Mouse (Mus musculus) kidney, embryonic 16.5 days (tissue): ENCODE results near the gene Med13l. TPM values are rescaled to one million over a fixed set of nuclear protein-coding genes. Genes with fewer than 3 reads are reported as not detected.

Experiments used
- ATAC-seq: fragments of 200-750 bp; cut with Nextera tagmentation; 2 replicates; pipeline ENCODE4 v1.8.0; 2017; ENCODE audit warnings: moderate TSS enrichment; ENCODE audit not compliant: low FRiP score, low TSS enrichment
- H3K27ac ChIP-seq: fragments of 300-500 bp; sonication (generic); 2 replicates; pipeline ENCODE4 v1.5.1; 2014; ENCODE audit warnings: low read length
- H3K27me3 ChIP-seq: fragments of 300-500 bp; sonication (generic); 2 replicates; pipeline ENCODE4 v1.6.1; 2014; ENCODE audit warnings: low read length, control low read depth, mixed read lengths; ENCODE audit not compliant: insufficient read depth
- H3K36me3 ChIP-seq: fragments of 300-500 bp; sonication (generic); 2 replicates; pipeline ENCODE4 v1.6.1; 2014; ENCODE audit warnings: low read length, control low read depth, mixed read lengths; ENCODE audit not compliant: insufficient read depth
- H3K4me1 ChIP-seq: fragments of 300-500 bp; sonication (generic); 2 replicates; pipeline ENCODE4 v1.6.1; 2014; ENCODE audit warnings: low read length, control low read depth, mixed read lengths; ENCODE audit not compliant: insufficient read depth
- H3K4me2 ChIP-seq: fragments of 300-500 bp; sonication (generic); replicated peaks from 2 replicates; pipeline ENCODE4 v1.6.1; 2014; ENCODE audit warnings: low read depth, low read length
- H3K4me3 ChIP-seq: fragments of 300-500 bp; sonication (generic); 2 replicates; pipeline ENCODE4 v1.5.1; 2014; ENCODE audit warnings: mild to moderate bottlenecking, low read length
- H3K9ac ChIP-seq: fragments of 300-500 bp; sonication (generic); replicated peaks from 2 replicates; pipeline ENCODE4 v1.6.1; 2014; ENCODE audit warnings: low read length
- H3K9me3 ChIP-seq: fragments of 300-500 bp; sonication (generic); 2 replicates; pipeline ENCODE4 v1.6.1; 2016; ENCODE audit warnings: low read length, control low read depth
- WGBS: fragments of 180-500 bp; shearing (Covaris S2); extraction: QIAGEN DNeasy Blood & Tissue Kit; methylation state at CpG from one replicate; pipeline ENCODE4 v1.1.7; 2014; 5-methylcytosine and 5-hydroxymethylcytosine counted together
- polyA plus RNA-seq: library from polyadenylated mRNA; unstranded; fragments of >200 nt; fragmentation: Nextera tagmentation; extraction: Ambion mirVana; gene quantifications from 2 replicates; pipeline ENCODE4 v1.2.1, GENCODE M21; 2015

Gene Med13l
- polyA plus RNA-seq, 1 experiment from 2014 or later, result 8.2 TPM

DNA sequence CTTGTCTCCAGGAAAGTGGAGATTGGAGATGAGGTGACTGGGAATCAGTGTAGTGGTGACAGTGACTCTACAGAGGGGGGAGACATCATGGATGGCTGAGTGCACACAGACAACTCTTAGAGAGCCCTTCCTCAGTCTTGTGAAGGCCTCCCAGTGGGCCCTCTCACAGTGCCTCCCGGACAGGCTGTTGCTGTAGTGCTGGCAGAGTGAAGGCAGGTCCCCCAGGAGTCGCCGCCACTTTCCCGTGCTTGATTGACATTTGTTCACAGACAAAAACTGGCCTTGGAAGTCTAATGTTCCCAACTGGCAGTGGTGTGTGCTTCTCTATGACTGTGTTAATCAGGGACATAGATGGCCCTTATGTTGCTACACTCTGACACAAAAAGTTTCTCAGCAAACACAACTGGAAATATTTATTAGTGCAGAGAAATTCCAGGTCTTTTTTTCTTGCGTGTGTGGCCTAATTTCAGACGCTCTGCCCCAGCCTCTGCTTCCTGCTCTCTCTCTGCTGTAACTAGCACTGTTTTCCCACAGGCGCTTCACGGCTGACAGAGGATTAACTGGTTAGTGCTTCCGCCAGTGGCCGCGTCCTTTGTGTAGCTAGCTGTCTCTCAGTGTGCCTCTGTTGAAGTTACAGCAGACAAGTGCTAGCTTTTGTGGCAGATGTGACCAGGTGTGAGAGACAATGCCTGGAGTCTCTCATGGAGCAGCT is 75.2 kb downstream of the Med13l start:
- Histone ChIP-seq H3K36me3 (no peaks in the 10 kb centered on the region), H3K4me1 (peaks cover 32% of the 10 kb centered on the region), H3K27ac (peak overlapping the region; percentile 22; the same call in 1 of the 2 replicates), H3K4me2 (no peak overlapping the region), H3K4me3 (no peak overlapping the region), H3K9ac (no peak overlapping the region), H3K9me3 (no peaks in the 10 kb centered on the region), H3K27me3 (no peaks in the 10 kb centered on the region)
- ATAC-seq, result peak; percentile 63; the same call in 1 of the 2 replicates
- 21% methylated on average over 11 of the region's 11 CpGs for WGBS

DNA sequence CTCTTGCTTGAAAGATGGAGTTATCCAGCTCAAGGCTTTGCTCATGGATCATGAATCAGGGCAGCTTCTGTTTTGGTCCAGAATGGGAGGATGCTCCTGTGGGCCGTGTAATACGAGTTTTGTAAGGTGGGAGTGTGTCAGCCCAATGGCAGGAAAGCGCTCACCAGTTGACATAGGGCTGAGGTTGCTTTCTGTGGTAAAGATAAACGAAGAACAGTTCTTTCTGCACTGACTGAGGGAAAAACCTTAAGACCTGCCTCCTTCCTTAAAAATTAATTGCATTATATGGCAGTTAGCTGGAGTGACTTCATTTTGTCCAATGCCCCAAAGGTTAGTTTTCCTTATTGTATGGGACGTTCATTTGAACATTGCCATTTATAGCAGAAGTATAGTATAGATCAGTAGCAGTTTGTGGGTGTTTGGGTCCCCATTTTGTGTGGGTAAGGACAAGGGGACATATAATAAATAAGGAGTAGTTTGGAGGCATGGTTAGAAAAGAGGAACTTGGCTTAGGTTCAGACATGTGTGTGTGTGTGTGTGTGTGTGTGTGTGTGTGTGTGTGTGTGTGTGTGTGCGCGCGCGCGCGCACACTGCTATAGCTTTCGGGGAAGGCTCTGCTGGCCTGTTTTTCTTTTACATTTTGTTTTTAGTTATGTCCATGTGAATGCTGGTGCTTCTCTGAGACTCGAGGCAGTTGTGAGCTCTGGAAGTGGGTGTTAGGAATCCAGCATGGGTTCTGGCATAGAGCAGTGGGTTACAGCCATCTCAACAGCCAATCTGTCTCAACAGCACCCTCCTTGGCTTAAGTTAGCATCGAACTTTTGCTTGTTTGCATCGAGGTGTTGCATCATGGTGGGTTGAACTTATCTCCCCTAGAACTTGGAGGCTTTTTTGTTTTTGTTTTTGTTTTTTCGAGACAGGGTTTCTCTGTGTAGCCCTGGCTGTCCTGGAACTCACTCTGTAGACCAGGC is 76.2 kb downstream of the Med13l start:
- Histone ChIP-seq H3K4me1 (peaks cover 32% of the 10 kb centered on the region), H3K27ac (no peak overlapping the region), H3K4me3 (no peak overlapping the region), H3K36me3 (no peaks in the 10 kb centered on the region), H3K9ac (no peak overlapping the region), H3K27me3 (no peaks in the 10 kb centered on the region), H3K4me2 (no peak overlapping the region), H3K9me3 (no peaks in the 10 kb centered on the region)
- ATAC-seq, result no peak
- WGBS, result 74% methylated on average over 16 of the region's 16 CpGs

DNA sequence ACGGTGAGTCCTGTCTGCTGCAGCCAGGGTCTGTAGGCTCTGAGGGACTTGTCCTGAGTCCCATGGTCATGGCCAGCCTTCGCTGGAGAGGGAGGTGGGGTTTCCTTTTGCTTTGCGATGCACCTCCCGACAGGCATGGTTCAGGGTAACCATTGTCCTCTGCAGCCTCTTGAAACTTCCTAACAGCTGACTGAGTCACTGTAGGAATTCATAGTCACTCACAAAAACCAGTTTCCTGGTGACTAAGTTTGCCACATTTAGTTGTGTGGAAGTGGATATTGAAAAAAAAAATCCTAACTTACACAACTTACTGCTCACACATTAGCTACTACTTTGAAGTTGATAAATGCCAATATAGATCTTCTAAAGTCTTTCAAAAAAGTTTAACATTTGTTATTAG is 77.5 kb downstream of the Med13l start:
- H3K4me2 ChIP-seq, result no peak overlapping the region
- H3K4me3 ChIP-seq, result no peak overlapping the region
- ATAC-seq, result no peak
- no peaks in the 10 kb centered on the region for H3K36me3 ChIP-seq
- no peak overlapping the region for H3K27ac ChIP-seq
- H3K9ac ChIP-seq, result no peak overlapping the region
- WGBS, result 70% methylated on average over 4 of the region's 4 CpGs
- H3K27me3 ChIP-seq, result no peaks in the 10 kb centered on the region
- no peaks in the 10 kb centered on the region for H3K9me3 ChIP-seq
- H3K4me1 ChIP-seq, result peaks cover 37% of the 10 kb centered on the region

- H3K4me2 ChIP-seq, result no peak overlapping the region
- H3K9ac ChIP-seq, result no peak overlapping the region
- no peaks in the 10 kb centered on the region for H3K9me3 ChIP-seq
- H3K27ac ChIP-seq, result no peak overlapping the region
- no peak for ATAC-seq
- no peaks in the 10 kb centered on the region for H3K27me3 ChIP-seq
- no peak overlapping the region for H3K4me3 ChIP-seq
- peaks cover 37% of the 10 kb centered on the region for H3K4me1 ChIP-seq
- 70% methylated on average over 9 of the region's 9 CpGs for WGBS
- no peaks in the 10 kb centered on the region for H3K36me3 ChIP-seq
Measured at GRCm38 (mm10) chr5:118638534-118639109, 78.1 kb downstream of the Med13l start.

DNA sequence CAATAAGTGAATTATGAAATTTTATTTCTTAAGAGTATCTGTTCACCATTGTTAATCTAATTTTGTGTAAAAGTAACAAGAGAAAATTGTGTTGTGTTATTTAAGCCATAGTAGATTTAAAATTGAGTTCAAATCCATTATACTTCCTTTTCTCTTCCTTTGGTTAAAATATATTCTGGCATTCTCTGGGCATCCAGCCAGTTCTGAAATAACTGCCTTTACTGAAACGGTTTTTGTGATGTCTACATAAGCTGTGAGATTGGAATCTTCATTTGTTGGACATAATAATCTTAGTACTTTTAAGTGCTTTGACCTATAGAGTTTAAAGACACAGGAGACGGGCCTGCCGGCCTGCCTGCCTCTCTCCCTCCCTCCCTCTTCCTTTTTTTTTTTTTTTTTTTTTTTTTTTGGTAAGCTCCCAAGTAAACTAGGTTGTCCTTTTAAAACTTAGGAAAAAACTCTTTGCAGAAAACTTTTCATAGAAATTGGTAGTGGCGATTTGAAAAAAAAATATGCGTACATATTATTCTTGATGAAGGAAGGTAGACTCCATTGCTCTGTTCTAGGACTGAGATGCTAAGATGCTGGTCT is 78.7 kb downstream of the Med13l start:
- Histone ChIP-seq H3K4me2 (no peak overlapping the region), H3K9me3 (no peaks in the 10 kb centered on the region), H3K4me3 (no peak overlapping the region), H3K27ac (0 out of 2 replicates have a peak overlapping the region, but pooled peaks have one; percentile 34), H3K4me1 (peaks cover 39% of the 10 kb centered on the region), H3K27me3 (no peaks in the 10 kb centered on the region), H3K9ac (no peak overlapping the region), H3K36me3 (no peaks in the 10 kb centered on the region)
- ATAC-seq, result no peak
- WGBS, result 45% methylated on average over 5 of the region's 5 CpGs

GRCm38 (mm10) chr5:118644041-118644440 is 83.6 kb downstream of the Med13l start:
- 80% methylated on average over 12 of the region's 12 CpGs for WGBS
- H3K9me3 ChIP-seq, result no peaks in the 10 kb centered on the region
- ATAC-seq, result no peak

DNA sequence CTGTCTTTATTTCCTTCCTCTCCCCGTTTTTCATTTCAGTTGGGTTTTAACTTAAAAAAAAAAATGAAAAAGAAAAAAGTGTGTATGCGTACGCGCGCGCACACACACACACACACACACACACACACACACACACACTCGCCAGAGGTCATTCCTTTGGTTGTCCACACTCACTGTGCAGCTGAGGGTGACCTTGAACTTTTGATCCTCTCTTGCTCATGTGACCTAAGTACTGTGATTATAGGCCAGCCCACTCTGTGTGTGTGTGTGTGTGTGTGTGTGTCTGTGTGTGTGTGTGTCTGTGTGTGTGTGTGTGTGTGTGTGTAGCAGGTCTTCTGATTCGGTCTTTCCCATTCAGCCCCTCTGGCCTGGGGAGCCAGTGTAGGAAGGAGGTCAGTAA is 84.0 kb downstream of the Med13l start:
- ATAC-seq, result no peak
- Histone ChIP-seq H3K4me1 (peaks cover 36% of the 10 kb centered on the region), H3K4me2 (no peak overlapping the region), H3K27ac (no peak overlapping the region), H3K9ac (no peak overlapping the region), H3K9me3 (no peaks in the 10 kb centered on the region), H3K4me3 (no peak overlapping the region), H3K36me3 (no peaks in the 10 kb centered on the region), H3K27me3 (no peaks in the 10 kb centered on the region)
- WGBS, result 87% methylated on average over 8 of the region's 8 CpGs

More at GRCm38 (mm10) chr5:118644041-118644440, 83.6 kb downstream of the Med13l start:
- Histone ChIP-seq H3K4me1 (peaks cover 38% of the 10 kb centered on the region), H3K4me2 (no peak overlapping the region), H3K9ac (no peak overlapping the region), H3K4me3 (no peak overlapping the region), H3K36me3 (no peaks in the 10 kb centered on the region), H3K27ac (no peak overlapping the region), H3K27me3 (no peaks in the 10 kb centered on the region)

- peaks cover 36% of the 10 kb centered on the region for H3K4me1 ChIP-seq
- no peak overlapping the region for H3K4me3 ChIP-seq
- H3K27me3 ChIP-seq, result no peaks in the 10 kb centered on the region
- H3K4me2 ChIP-seq, result no peak overlapping the region
- H3K9ac ChIP-seq, result no peak overlapping the region
- WGBS, result 61% methylated on average over 10 of the region's 10 CpGs
- ATAC-seq, result no peak
- no peak overlapping the region for H3K27ac ChIP-seq
- no peaks in the 10 kb centered on the region for H3K9me3 ChIP-seq
- H3K36me3 ChIP-seq, result no peaks in the 10 kb centered on the region
Measured at GRCm38 (mm10) chr5:118645196-118645805, 84.8 kb downstream of the Med13l start.

- Histone ChIP-seq H3K4me2 (no peak overlapping the region), H3K36me3 (no peaks in the 10 kb centered on the region), H3K4me3 (no peak overlapping the region), H3K9me3 (no peaks in the 10 kb centered on the region), H3K9ac (no peak overlapping the region), H3K27me3 (no peaks in the 10 kb centered on the region), H3K27ac (no peak overlapping the region), H3K4me1 (peaks cover 43% of the 10 kb centered on the region)
- no peak for ATAC-seq
- WGBS, result 54% methylated on average over 5 of the region's 5 CpGs
Measured at GRCm38 (mm10) chr5:118646897-118647296, 86.4 kb downstream of the Med13l start.
